Mouse (Mus musculus) neural tube, embryonic 15.5 days (tissue): ENCODE results near the gene Fhad1. TPM values are rescaled to one million over a fixed set of nuclear protein-coding genes. Genes with fewer than 3 reads are reported as not detected.

Experiments
- ATAC-seq: fragments of 200-750 bp; cut with Nextera tagmentation; 2 replicates; pipeline ENCODE4 v1.8.0; 2017; ENCODE audit warnings: mild to moderate bottlenecking, moderate TSS enrichment, moderate library complexity; ENCODE audit not compliant: low FRiP score
- H3K27ac ChIP-seq: fragments of 300-500 bp; sonication (generic); replicated peaks from 2 replicates; pipeline ENCODE4 v1.5.1; 2015; ENCODE audit warnings: mild to moderate bottlenecking, inconsistent platforms
- H3K27me3 ChIP-seq: fragments of 300-500 bp; sonication (generic); replicated peaks from 2 replicates; pipeline ENCODE4 v1.6.1; 2015; ENCODE audit warnings: inconsistent platforms
- H3K36me3 ChIP-seq: fragments of 300-500 bp; sonication (generic); 2 replicates; pipeline ENCODE4 v1.6.1; 2015; ENCODE audit warnings: inconsistent platforms
- H3K4me1 ChIP-seq: fragments of 300-500 bp; sonication (generic); 2 replicates; pipeline ENCODE4 v1.6.1; 2015; ENCODE audit warnings: inconsistent platforms
- H3K4me2 ChIP-seq: fragments of 300-500 bp; sonication (generic); 2 replicates; pipeline ENCODE4 v1.6.1; 2015; ENCODE audit warnings: inconsistent platforms, mild to moderate bottlenecking, moderate library complexity
- H3K4me3 ChIP-seq: fragments of 300-500 bp; sonication (generic); replicated peaks from 2 replicates; pipeline ENCODE4 v1.5.1; 2015; ENCODE audit warnings: mild to moderate bottlenecking, inconsistent platforms
- H3K9ac ChIP-seq: fragments of 300-500 bp; sonication (generic); replicated peaks from 2 replicates; pipeline ENCODE4 v1.6.1; 2015; ENCODE audit warnings: mild to moderate bottlenecking, inconsistent platforms
- H3K9me3 ChIP-seq: fragments of 300-500 bp; sonication (generic); replicated peaks from 2 replicates; pipeline ENCODE4 v1.6.1; 2016; ENCODE audit warnings: inconsistent platforms
- WGBS: fragments of 180-500 bp; shearing (Covaris S2); methylation state at CpG from one replicate; pipeline ENCODE4 v1.1.7; 2015; ENCODE audit warnings: mixed read lengths; 5-methylcytosine and 5-hydroxymethylcytosine counted together
- polyA plus RNA-seq: library from polyadenylated mRNA; unstranded; fragments of >200 nt; fragmentation: Nextera tagmentation; extraction: Ambion mirVana; gene quantifications from 2 replicates; pipeline ENCODE4 v1.2.1, GENCODE M21; 2015

Gene Fhad1
- polyA plus RNA-seq, 1 experiment from 2014 or later: 4.5 TPM

DNA sequence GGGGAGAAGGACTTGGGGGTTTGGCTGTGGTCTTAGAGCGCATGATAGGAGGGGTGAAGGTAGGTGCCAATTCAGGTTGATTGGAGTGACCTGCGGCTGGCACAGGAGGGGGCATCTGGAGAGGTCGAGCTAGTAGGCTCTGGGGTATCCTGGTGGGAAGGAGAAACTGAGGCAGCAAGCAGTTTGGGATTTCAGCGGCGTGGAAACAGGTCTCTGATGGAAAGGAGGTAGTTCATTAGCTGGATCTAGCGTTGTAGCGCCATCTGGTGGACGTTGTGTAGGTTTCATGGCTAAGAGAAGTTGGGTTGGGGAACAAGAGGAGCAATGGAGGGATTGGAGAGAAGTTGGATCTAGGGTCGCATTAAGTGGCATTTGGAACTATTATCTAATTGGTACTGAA lies 161.4 kb downstream of the Fhad1 start:
- Histone ChIP-seq H3K9ac (no peak overlapping the region), H3K27me3 (no peaks in the 10 kb centered on the region), H3K4me1 (0 out of 2 replicates have a peak, but pooled peaks cover 2% of the 10 kb centered on the region), H3K4me2 (no peak overlapping the region), H3K27ac (no peak overlapping the region), H3K4me3 (no peak overlapping the region), H3K9me3 (no peaks in the 10 kb centered on the region), H3K36me3 (no peaks in the 10 kb centered on the region)
- WGBS: 72% methylated on average over 9 of the region's 9 CpGs
- ATAC-seq: no peak

DNA sequence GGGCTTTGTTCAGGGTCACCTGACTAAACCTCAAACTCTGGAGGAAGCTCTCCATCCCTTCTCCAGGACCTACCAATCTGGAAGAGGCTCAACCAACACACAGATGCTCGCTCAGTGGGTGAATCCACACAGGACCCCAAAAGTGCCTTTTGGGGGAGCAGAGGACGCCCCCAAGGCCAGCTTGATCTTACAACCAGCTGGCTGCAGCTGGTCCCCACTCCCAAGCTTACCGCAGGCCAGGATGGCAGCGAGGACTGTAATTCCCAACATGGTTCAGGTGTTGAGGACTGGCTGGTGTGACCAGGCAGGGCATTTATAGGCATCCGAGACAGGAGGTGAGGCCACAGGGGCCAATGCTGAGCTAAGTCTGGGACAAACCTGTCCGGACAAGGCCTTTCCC lies 168.9 kb downstream of the Fhad1 start, which contains the start of gene Ctrc:
Gene Ctrc (minus strand): TSS at position 361 of the 400 bp plus-strand sequence.
- H3K4me2 ChIP-seq: no peak within 1 kb of the TSS
- H3K27me3 ChIP-seq: no peaks in the 10 kb centered on the region
- no peak within 1 kb of the TSS for H3K4me3 ChIP-seq
- no peak within 1 kb of the TSS for H3K9ac ChIP-seq
- no peaks in the 10 kb centered on the region for H3K36me3 ChIP-seq
- H3K4me1 ChIP-seq: no peaks in the 10 kb centered on the region
- H3K9me3 ChIP-seq: no peaks in the 10 kb centered on the region
- 84% methylated on average over 6 of the region's 6 CpGs for WGBS
- H3K27ac ChIP-seq: no peak within 1 kb of the TSS
- no peak for ATAC-seq

Other genes with a start within 250 kb of the Fhad1 start
- 6.2 TPM in 2 replicates for gene Dnajc16, start 224.2 kb downstream of the Fhad1 start, polyA plus RNA-seq
- gene Casp9, start 221.5 kb downstream of the Fhad1 start, polyA plus RNA-seq: 19.2 and 20.1 TPM in 2 replicates
- 1.3 TPM in 1 of 2 replicates, not detected in the other for gene Cela2a, start 188.9 kb downstream of the Fhad1 start, polyA plus RNA-seq
- not detected in 2 replicates for gene Ctrc, start 168.7 kb downstream of the Fhad1 start, polyA plus RNA-seq
- 75.6 and 85.4 TPM in 2 replicates for gene Efhd2, start 140.2 kb downstream of the Fhad1 start, polyA plus RNA-seq
- 5.9 and 11.0 TPM in 2 replicates for gene Tmem51, start 69.2 kb upstream of the Fhad1 start, polyA plus RNA-seq
- gene Kazn, start 224.3 kb upstream of the Fhad1 start, polyA plus RNA-seq: 25.4 and 25.5 TPM in 2 replicates